Mouse (Mus musculus): ENCODE measurements around the gene 1700113H08Rik. TPM values are rescaled to one million over a fixed set of nuclear protein-coding genes. Genes with fewer than 3 reads are reported as not detected.

The 1700113H08Rik gene
- polyA plus RNA-seq, 1 experiment from 2014 or later, result 0.21 TPM

DNA sequence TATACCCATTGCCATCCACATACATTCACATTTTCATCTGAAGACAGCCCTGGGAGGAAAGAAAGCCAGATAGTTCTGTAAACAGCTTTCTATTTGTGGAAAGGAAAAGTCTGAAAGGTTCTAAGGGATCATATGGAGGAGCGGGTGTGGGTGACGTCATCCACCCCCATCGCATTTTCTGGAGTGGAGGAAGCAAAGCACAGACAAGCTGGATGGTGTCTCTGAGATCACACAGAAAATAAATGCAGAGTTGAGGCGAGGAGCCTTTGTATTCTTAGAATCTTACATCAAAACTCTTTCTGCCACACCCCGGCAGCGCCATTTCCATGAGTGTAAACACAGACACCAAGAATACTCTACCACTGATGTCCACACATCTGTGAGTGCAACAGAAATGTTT lies 26.4 kb downstream of the 1700113H08Rik start:
- Histone ChIP-seq H3K4me3 (no peak overlapping the region), H3K4me1 (replicated peaks) (no peaks in the 10 kb centered on the region), H3K9ac (no peak overlapping the region), H3K27ac (replicated peaks) (no peak overlapping the region), H3K27me3 (no peaks in the 10 kb centered on the region), H3K36me3 (no peaks in the 10 kb centered on the region), H3K9me3 (no peaks in the 10 kb centered on the region), H3K4me2 (no peak overlapping the region)
- ATAC-seq (ENCODE audit: low FRiP score, low read depth), result no peak
- WGBS, result 91% methylated on average over 6 of the region's 6 CpGs

DNA sequence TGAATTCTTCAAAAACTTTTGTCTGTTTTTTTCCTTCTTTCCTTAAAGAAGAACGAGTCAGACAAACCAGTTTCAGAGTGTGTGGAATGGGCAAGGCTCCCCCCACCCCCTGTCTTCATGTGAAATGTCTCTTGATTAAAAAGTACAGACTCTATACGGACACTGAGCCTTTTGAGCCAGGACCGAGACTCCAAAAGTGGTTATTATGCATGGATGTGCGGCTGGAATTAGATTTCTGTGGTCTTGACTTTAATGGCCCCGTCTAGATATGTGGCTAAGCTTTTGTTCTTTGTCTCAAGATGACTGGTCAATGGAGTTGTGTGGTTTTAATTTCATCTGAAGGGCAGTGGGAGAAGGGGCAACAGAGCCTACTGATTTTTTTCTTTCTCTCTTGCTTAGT lies 29.8 kb downstream of the 1700113H08Rik start:
- H3K4me2 ChIP-seq, result no peak overlapping the region
- no peaks in the 10 kb centered on the region for H3K27me3 ChIP-seq
- no peak overlapping the region for H3K4me3 ChIP-seq
- no peaks in the 10 kb centered on the region for H3K36me3 ChIP-seq
- ATAC-seq (ENCODE audit: low FRiP score, low read depth), result no peak
- no peaks in the 10 kb centered on the region for H3K4me1 ChIP-seq (replicated peaks)
- no peak overlapping the region for H3K27ac ChIP-seq (replicated peaks)
- WGBS, result 61% methylated on average over 5 of the region's 5 CpGs
- no peaks in the 10 kb centered on the region for H3K9me3 ChIP-seq
- no peak overlapping the region for H3K9ac ChIP-seq

DNA sequence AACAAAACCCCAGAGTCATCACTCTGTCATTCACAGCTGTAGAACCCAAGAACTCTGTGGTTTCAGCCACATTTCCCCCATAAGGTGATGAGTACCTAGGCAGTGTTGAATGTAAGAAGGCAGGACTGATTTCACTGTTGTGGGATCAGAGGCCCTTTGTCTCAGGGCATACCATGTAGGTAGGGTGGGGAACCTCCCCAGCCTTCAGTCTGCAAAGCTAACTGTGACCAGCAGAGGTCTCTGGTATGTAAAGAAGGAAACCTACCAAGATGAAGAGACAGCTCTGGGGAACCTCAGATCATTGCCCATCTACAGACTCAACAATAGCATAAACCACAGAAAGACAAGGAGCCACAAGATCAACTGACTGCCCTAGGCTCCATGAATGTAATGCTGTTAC lies 36.4 kb downstream of the 1700113H08Rik start:
- no peak overlapping the region for H3K4me3 ChIP-seq
- no peak for ATAC-seq (ENCODE audit: low FRiP score, low read depth)
- no peak overlapping the region for H3K4me2 ChIP-seq
- no peaks in the 10 kb centered on the region for H3K27me3 ChIP-seq
- no peaks in the 10 kb centered on the region for H3K9me3 ChIP-seq
- no peak overlapping the region for H3K27ac ChIP-seq (replicated peaks)
- H3K4me1 ChIP-seq (replicated peaks), result no peaks in the 10 kb centered on the region
- no peak overlapping the region for H3K9ac ChIP-seq
- H3K36me3 ChIP-seq, result no peaks in the 10 kb centered on the region

DNA sequence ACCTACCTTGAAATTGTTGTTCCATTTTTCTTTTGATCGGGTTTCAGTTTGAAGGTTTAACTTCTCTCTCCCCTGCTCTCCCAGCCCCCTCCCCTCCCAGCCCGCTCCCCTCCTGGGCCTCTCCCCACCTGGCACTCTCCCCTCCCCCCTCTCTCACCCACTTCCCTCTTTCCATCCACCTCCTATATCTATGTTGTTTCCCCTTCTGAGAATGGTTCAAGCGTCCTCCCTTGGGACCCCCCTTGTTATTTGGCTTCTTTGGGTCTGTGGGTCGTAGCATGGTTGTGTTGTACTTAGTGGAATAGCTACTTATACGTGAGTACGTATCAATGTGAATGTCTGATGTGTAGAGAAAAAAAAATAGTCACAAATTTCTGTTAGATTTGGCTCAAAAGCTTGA lies 40.9 kb downstream of the 1700113H08Rik start:
- Histone ChIP-seq H3K9me3 (no peaks in the 10 kb centered on the region), H3K27ac (replicated peaks) (no peak overlapping the region), H3K4me1 (replicated peaks) (peaks cover 11% of the 10 kb centered on the region; the same call in 1 of the 2 replicates), H3K9ac (no peak overlapping the region), H3K4me2 (no peak overlapping the region), H3K27me3 (no peaks in the 10 kb centered on the region), H3K4me3 (no peak overlapping the region), H3K36me3 (no peaks in the 10 kb centered on the region)
- WGBS, result 57% methylated on average over 6 of the region's 6 CpGs
- ATAC-seq (ENCODE audit: low FRiP score, low read depth), result no peak

DNA sequence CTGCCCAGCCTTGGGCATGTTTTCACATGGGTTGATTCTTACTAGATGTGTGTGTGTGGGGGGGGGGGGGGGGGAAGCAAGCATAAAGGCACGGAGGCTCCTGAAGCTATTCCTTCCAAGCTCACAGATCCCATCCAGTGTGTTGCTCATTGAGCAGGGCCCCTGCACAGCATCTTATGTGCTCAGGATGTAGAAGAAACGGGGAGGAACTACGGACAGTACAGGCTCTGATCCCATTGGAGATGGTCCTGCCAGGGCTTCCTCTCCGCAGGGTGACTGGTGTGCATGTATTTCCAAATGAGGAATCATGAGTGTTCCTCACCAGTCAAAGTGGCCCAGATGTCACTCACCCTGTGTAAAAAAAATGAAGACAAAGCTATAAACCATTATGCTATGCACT lies 42.8 kb downstream of the 1700113H08Rik start:
- H3K36me3 ChIP-seq, result no peaks in the 10 kb centered on the region
- ATAC-seq (ENCODE audit: low FRiP score, low read depth), result no peak
- no peak overlapping the region for H3K9ac ChIP-seq
- no peak overlapping the region for H3K4me3 ChIP-seq
- H3K9me3 ChIP-seq, result no peaks in the 10 kb centered on the region
- no peak overlapping the region for H3K4me2 ChIP-seq
- 0 out of 2 replicates have a peak, but pooled peaks cover 4% of the 10 kb centered on the region for H3K27me3 ChIP-seq
- 44% methylated on average over 4 of the region's 4 CpGs for WGBS
- peaks cover 11% of the 10 kb centered on the region; the same call in 1 of the 2 replicates for H3K4me1 ChIP-seq (replicated peaks)
- H3K27ac ChIP-seq (replicated peaks), result no peak overlapping the region

DNA sequence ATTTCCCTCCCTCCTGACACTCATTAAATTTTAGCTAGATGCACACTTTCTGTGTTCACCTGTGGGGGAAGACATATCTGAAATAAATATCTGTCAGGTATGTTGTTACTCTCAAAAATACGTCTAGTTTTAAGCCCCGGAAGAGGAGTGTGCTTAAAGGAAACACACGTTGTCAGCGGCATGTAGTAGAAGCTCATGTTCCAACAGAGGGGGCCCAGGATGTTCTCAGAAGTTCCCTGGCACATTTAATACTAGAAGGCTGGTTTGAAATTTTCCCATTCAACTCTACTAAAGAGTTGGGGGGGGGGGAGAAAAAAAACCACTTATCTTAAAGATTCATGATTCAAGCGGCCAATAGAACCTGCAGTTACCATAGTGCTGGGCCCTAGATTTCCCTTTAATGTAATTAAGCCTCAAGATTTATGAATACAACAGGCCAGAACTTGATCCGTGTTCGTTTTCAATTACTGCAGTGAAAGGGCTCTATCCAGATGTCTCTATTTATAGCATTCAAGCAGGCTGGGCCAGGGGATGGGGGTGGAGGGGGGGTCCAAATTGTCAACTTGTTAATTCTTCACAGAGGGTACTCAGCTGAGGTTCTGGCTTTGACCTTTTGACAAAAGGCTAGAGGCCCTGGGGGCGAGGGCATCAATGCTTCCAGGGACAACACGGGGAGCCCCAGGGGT lies 43.6 kb downstream of the 1700113H08Rik start:
- Histone ChIP-seq H3K9me3 (no peaks in the 10 kb centered on the region), H3K27me3 (0 out of 2 replicates have a peak, but pooled peaks cover 4% of the 10 kb centered on the region), H3K9ac (no peak overlapping the region), H3K4me1 (replicated peaks) (peaks cover 11% of the 10 kb centered on the region; the same call in 1 of the 2 replicates), H3K4me2 (no peak overlapping the region), H3K27ac (replicated peaks) (no peak overlapping the region), H3K4me3 (no peak overlapping the region), H3K36me3 (no peaks in the 10 kb centered on the region)
- WGBS, result 21% methylated on average over 9 of the region's 9 CpGs
- ATAC-seq (ENCODE audit: low FRiP score, low read depth), result no peak

DNA sequence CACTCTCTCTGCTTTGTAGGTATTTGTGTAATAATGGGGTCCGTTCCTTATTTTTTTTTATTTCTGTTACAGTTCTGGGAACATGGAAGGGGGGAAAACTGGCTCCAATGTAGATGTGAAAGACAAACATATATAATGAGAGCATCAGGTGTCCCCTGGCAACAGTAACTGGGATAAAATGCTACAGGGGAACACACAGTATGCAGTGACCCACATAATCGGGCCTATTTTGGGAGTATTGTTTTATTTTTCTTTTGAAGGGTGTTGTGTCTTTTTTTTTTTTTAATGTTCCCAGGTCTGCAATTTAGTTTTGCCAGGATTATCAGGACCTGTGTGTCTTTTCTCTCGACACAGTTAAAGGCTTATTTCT lies 44.1 kb downstream of the 1700113H08Rik start:
- no peaks in the 10 kb centered on the region for H3K9me3 ChIP-seq
- H3K36me3 ChIP-seq, result no peaks in the 10 kb centered on the region
- no peak overlapping the region for H3K4me3 ChIP-seq
- no peak for ATAC-seq (ENCODE audit: low FRiP score, low read depth)
- 13% methylated on average over 3 of the region's 3 CpGs for WGBS
- H3K9ac ChIP-seq, result no peak overlapping the region
- H3K27me3 ChIP-seq, result 0 out of 2 replicates have a peak, but pooled peaks cover 4% of the 10 kb centered on the region
- H3K4me2 ChIP-seq, result no peak overlapping the region
- H3K4me1 ChIP-seq (replicated peaks), result peaks cover 11% of the 10 kb centered on the region; the same call in 1 of the 2 replicates
- H3K27ac ChIP-seq (replicated peaks), result no peak overlapping the region

DNA sequence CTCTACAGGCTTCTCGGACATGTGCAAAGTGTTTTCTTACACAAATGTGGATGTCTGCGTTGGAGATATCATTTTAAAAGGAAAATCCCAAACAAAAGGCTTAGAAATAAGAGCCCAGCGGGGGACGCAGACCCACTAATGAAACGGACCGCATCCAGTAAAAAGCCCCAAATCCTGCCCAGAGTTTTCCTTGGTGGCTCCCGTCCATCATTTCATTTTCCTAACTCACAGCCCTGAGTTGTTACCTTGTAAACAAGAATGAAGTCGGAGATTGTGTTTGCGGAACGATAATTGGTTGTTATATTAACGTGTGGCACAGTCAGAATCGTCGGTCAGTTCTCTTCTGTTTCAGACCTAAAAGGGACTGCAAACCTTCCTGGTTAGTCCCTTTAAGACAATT lies 44.6 kb downstream of the 1700113H08Rik start:
- no peak for ATAC-seq (ENCODE audit: low FRiP score, low read depth)
- peak overlapping the region; percentile 34 for H3K4me2 ChIP-seq
- no peaks in the 10 kb centered on the region for H3K36me3 ChIP-seq
- no peak overlapping the region for H3K9ac ChIP-seq
- no peaks in the 10 kb centered on the region for H3K9me3 ChIP-seq
- no peak overlapping the region for H3K4me3 ChIP-seq
- no peak overlapping the region for H3K27ac ChIP-seq (replicated peaks)
- 0 out of 2 replicates have a peak, but pooled peaks cover 4% of the 10 kb centered on the region for H3K27me3 ChIP-seq
- peaks cover 11% of the 10 kb centered on the region; the same call in 1 of the 2 replicates for H3K4me1 ChIP-seq (replicated peaks)
- whole genome bisulfite sequencing, result 21% methylated on average over 13 of the region's 13 CpGs

DNA sequence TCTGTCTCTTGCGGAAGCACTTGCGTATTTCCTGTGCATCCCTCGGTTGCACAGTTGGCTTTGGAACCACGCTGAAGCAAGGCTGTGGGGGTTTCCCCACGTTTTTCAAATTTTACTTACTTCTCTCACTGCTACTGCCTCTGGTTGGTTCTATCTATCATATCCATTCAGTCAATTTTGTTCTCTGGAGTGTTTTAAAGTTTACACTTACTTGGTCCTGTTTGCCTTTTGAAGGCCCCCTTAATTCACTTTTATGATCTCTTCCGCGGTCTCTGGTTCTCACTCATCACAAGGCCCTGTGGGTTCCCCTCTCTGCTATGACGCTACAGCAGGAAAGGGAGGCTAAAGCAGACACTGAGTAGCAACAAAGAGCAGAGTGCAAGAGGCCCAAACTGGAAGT lies 45.4 kb downstream of the 1700113H08Rik start:
- H3K27me3 ChIP-seq, result 0 out of 2 replicates have a peak, but pooled peaks cover 4% of the 10 kb centered on the region
- H3K4me1 ChIP-seq (replicated peaks), result peaks cover 11% of the 10 kb centered on the region; the same call in 1 of the 2 replicates
- no peak for ATAC-seq (ENCODE audit: low FRiP score, low read depth)
- 51% methylated on average over 8 of the region's 8 CpGs for WGBS
- H3K4me3 ChIP-seq, result no peak overlapping the region
- no peak overlapping the region for H3K4me2 ChIP-seq
- no peaks in the 10 kb centered on the region for H3K9me3 ChIP-seq
- H3K27ac ChIP-seq (replicated peaks), result no peak overlapping the region
- no peak overlapping the region for H3K9ac ChIP-seq
- no peaks in the 10 kb centered on the region for H3K36me3 ChIP-seq

DNA sequence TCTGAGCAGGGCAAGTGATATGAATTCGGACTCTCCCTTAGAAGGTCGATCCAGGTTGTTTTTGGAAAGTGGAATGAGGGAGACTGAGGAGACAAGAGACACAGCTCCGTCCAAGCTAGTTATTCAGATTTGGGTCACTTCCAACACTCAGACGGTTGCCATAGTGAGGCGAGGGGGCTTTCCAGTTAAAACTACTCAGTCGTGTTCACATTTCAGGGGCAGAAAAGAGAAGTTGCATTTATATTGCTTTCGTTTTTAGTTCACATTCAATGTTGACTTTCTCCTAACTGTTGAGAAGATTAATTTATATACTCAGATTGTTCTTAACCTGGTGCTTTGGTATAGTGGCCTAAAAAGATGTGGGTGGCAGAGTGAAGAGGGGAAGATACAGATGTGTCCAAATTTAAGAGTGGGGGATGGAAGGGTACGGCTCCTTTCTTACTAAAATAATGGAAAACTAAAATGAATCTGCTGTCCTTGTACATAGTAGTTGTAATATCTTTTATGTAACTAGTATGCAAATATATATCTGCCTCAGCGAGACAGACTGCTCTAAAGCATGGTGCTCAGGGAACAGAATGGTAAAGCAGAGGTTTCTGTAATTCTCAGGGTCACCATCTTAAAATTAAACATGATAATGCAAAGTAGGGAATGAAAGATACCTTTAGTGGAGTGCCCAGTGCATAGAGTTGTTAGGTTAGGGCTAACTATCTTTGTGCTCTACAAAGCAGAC lies 49.9 kb downstream of the 1700113H08Rik start:
- WGBS, result 58% methylated on average over 9 of the region's 9 CpGs
- Histone ChIP-seq H3K27ac (replicated peaks) (no peak overlapping the region), H3K27me3 (0 out of 2 replicates have a peak, but pooled peaks cover 4% of the 10 kb centered on the region), H3K4me3 (no peak overlapping the region), H3K4me2 (no peak overlapping the region), H3K9ac (no peak overlapping the region), H3K4me1 (replicated peaks) (0 out of 2 replicates have a peak, but pooled peaks cover under 1% of the 10 kb centered on the region), H3K9me3 (no peaks in the 10 kb centered on the region), H3K36me3 (no peaks in the 10 kb centered on the region)
- ATAC-seq (ENCODE audit: low FRiP score, low read depth), result no peak

DNA sequence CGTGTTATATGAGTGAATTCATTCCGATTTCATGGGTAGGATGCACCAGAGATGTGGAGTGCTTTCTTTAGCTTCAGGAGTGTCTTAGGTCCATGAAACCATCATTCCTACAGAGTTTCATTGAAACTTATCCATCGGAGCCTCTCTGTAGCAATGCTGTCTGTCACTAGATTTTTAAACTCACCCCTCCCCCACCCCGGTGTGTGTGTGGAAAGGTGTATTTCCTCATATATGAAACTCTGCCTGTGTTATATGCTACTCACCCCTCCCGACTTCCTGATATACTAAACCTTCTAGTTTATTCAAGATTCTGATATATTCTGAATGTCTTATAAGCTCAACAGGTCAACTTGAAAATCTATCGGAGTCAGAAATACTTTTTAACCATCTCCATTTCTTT lies 50.5 kb downstream of the 1700113H08Rik start:
- H3K4me1 ChIP-seq (replicated peaks), result no peaks in the 10 kb centered on the region
- WGBS, result 91% methylated on average over 6 of the region's 6 CpGs
- H3K27ac ChIP-seq (replicated peaks), result no peak overlapping the region
- no peak overlapping the region for H3K4me2 ChIP-seq
- no peak overlapping the region for H3K9ac ChIP-seq
- no peak overlapping the region for H3K4me3 ChIP-seq
- no peaks in the 10 kb centered on the region for H3K36me3 ChIP-seq
- no peak for ATAC-seq (ENCODE audit: low FRiP score, low read depth)
- no peaks in the 10 kb centered on the region for H3K9me3 ChIP-seq
- 0 out of 2 replicates have a peak, but pooled peaks cover 4% of the 10 kb centered on the region for H3K27me3 ChIP-seq

DNA sequence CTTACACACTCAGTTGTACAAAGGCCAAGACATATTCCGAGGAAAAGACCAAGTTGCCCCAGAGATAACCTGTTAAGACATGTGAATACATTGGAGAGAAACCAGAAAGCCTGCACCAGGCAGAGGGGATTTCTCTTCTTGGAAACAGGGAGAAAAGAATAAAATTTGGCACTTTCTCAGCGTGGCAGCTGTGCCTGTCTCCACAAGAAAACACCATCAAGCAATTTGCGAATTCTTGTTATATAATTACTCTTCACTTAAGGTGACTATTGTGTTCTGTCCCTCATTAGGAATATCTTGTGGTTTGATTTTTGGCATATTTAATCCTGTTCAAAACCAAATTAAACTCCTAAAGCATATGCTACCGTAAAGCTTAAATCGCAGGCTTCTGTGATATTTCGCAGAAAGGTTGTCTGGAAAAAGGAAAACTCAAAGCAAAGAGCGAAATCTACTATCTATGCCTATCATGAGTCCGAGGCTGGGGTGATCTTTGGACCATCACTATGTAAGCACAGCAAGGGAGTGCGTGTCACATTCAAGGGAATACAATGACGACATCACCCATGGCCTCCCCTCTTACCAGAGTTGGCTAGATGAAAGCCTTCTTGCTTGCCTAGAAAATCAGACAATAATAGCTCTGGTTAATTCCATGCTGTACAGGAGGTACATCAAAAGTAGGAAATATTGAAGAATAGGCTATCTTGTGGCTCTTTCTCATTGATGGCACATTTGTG lies 51.4 kb downstream of the 1700113H08Rik start:
- Histone ChIP-seq H3K27ac (replicated peaks) (no peak overlapping the region), H3K4me2 (no peak overlapping the region), H3K9me3 (no peaks in the 10 kb centered on the region), H3K4me3 (no peak overlapping the region), H3K4me1 (replicated peaks) (no peaks in the 10 kb centered on the region), H3K36me3 (no peaks in the 10 kb centered on the region), H3K9ac (no peak overlapping the region), H3K27me3 (0 out of 2 replicates have a peak, but pooled peaks cover 4% of the 10 kb centered on the region)
- WGBS, result 74% methylated on average over 10 of the region's 10 CpGs
- no peak for ATAC-seq (ENCODE audit: low FRiP score, low read depth)
